Mouse (Mus musculus) lung, postnatal 0 days (tissue): ENCODE results near the gene Col6a2.

Experiments used
- CTCF ChIP-seq: IDR thresholded peaks from 2 replicates; pipeline ENCODE4 v1.5.1; 2016; ENCODE audit warnings: antibody characterized with exemption, mild to moderate bottlenecking
- EP300 ChIP-seq: IDR thresholded peaks from 2 replicates; pipeline ENCODE4 v1.6.1; 2016; ENCODE audit warnings: antibody characterized with exemption, mild to moderate bottlenecking, control low read depth

DNA sequence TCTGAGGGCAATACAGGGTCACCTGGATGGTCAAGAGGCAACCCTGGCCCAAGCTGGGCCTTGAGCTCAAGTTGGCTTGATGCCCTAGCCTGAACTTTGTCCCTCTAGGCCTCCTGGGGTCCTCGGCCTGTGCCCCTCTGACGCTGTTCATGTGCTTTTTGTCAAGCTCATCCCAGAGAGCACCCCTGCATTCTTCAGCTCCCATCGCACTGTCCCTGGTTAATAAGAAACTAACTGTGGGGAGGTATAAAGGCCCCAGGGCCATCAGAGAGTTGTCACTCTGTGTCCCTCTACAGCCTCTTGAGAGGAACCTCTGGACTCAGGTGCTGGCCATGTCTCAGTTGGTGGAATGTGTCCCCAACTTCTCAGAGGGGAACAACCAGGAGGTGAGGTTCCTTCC, 48.1 kb downstream of the Col6a2 start, which contains the start of gene Ftcd:
- TF ChIP-seq EP300 (no peak), CTCF (no peak)
